Mouse (Mus musculus) adrenal gland (tissue): ENCODE results near the gene Tchh.

ENCODE experiments used
- intact Hi-C: fragments of 180-260 bp; cut with DNase I; formaldehyde crosslinking; loops from one replicate; pipeline ENCODE4 v1.15.1; 2025
- microRNA-seq, 2 experiments: library from miRNA; unstranded; fragments of <30 nt; microRNA quantifications; one replicate each; pipeline ENCODE4; 2019

Tchh gene

DNA sequence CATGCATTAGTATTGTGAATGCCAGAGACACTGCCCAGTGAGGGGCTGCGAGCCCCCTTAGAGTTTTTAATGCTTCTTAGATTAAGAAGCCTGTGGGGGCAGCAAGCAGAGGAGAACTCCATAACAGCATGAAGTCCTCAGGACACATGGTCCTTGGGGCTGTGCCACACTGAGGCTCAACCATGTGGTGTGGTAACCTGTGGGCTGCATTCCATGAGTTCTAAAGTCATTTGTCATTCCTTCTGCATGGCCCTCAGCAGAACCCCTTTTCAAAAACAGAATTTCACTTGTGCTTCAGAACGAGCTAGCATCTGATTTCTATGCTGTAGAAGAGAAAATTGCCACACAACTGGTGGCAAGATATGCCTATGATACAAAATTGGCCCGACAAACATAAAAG lies 50.0 kb downstream of the Tchh start:
- intact Hi-C loops: loop anchor here (5.0 kb wide), 3 partner anchors 45 to 380 kb away; no protein-coding TSS in a partner anchor

DNA sequence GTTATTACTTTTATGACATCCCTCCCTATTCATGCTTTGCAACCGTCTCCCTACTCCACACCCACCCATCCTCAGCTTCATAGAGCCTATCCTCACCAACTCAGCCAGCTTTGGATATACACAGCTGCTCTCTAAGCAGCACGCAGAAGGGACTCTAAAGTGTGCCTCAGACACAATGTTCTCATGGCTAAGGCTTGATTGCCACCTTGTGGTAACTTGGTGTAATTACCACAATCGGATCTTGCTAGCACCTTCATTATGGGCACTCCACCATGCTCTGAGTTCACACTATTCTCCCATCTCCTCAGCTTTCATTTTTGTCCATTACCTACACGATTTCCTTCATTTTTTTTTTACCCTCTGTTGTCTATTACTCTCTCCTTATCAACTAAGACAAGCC lies 51.9 kb downstream of the Tchh start:
- intact Hi-C loops: loop anchor here (1.0 to 5.0 kb wide), 5 partner anchors 47 to 382 kb away; no protein-coding TSS in a partner anchor

DNA sequence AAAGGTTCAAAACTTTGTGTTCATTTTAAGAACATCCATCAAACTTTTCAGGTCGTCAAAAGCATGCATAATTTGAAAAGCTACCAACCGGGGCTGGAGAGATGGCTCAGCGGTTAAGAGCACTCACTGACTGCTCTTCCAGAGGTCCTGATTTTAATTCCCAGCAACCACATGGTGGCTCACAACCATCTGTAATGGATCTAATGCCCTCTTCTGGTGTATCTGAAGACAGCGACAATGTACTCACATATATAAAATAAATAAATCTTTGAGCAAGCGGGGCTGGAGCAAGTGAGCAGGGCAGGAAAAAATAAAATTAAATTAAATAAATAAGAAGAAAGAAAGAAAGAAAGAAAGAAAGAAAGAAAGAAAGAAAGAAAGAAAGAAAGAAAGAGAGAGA lies 52.6 kb downstream of the Tchh start:
- intact Hi-C loops: loop anchor here (2.0 to 5.0 kb wide), 4 partner anchors 47 to 382 kb away; no protein-coding TSS in a partner anchor

DNA sequence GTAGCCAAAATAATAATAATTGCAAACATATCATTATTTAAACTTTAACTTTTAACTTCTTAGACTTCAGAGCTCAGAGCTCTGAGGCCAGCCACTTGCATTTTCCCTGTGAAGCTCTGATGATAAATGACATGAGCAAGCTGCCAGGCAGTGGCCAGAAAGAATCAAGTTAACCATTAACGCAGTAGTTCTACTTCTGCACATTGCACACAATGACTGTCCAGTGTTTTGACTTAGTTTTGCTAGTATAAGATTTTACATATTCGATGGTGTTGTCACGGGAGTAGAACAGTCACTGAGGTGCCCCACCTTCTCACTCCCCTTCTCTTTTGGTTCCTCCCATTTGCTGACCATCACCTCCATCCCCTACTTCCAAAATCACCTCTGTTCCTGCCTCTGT lies 55.0 kb downstream of the Tchh start:
- intact Hi-C loops: no loop called here

Small RNA genes lying within 50 kb of the gene (microRNA-seq; reads per million reads assigned to microRNA genes)
- 0 reads per million in 2 experiments for gene Gm22752
